Comparison of ENCODE assay signal across 9 mouse cellular contexts in the genomic region with DNA sequence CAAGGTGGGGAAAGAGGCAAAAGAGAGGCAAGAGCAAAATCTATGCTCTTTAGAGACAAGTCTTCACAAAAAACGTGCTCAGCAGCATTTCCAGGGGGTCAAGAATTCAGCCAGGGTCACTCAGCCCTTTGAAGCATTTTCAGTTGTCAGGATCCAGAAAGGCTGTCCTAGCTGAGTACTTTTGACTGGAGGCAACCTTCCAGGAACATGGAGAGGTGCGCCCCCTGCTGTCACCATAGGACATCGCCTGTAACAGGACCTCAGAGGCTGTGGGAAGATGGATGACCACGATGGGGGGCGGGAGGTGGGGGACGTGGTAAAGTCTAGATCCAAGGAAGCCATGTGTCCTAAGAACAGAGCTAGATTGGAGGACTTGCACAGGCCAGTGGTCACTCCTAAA. TPM values are rescaled to one million over a fixed set of nuclear protein-coding genes. Genes with fewer than 3 reads are reported as not detected.
DNase-seq lines count a peak whose midpoint lies in the region; ATAC-seq lines count a peak whose summit lies in the region.
"Had no signal": no experiment of that assay in that cellular context is flagged by ENCODE, and none has a peak within 500 bp of the region (broad histone marks: within the 10 kb centered on the region; RNA-seq: fewer than 3 reads in every experiment).

No protein-coding gene starts in this region.

- H3K4me1 ChIP-seq in kidney, embryonic 15.5 days, result no peaks in the 10 kb centered on the region

- no peaks in the 10 kb centered on the region for H3K36me3 ChIP-seq in kidney, embryonic 15.5 days

- WGBS in kidney, embryonic 15.5 days, result 10% methylated on average over 6 of the region's 6 CpGs

- no peaks in the 10 kb centered on the region for H3K9me3 ChIP-seq in kidney, embryonic 15.5 days (replicated peaks)

- H3K4me2 ChIP-seq in kidney, embryonic 15.5 days, result no peak overlapping the region

- no peaks in the 10 kb centered on the region for H3K27me3 ChIP-seq in kidney, embryonic 15.5 days

- ATAC-seq in kidney, embryonic 15.5 days (replicated peaks; ENCODE audit: low FRiP score), result no peak

- no peak overlapping the region for H3K4me3 ChIP-seq in kidney, embryonic 15.5 days (replicated peaks)
- H3K4me3 ChIP-seq: erythroblast, embryonic 14.5 days had no signal

- DNase-seq in kidney, adult 18-20 months, result peak; percentile 54
- DNase-seq in Muller cell, postnatal 12 days (ENCODE audit: inconsistent ontology term), result peak; percentile 19
- DNase-seq in adrenal gland, postnatal 25 days, result peak; percentile 74
- DNase-seq in kidney, postnatal 10 days, result peak; percentile 58
- DNase-seq in lung, postnatal 36 days, result peak; percentile 51
- no peak for DNase-seq in thymus, postnatal 14 days

- H3K9ac ChIP-seq in kidney, embryonic 15.5 days, result no peak overlapping the region

- no peak overlapping the region for H3K27ac ChIP-seq in kidney, embryonic 15.5 days

RNA-seq across cellular contexts. Expression of a gene that starts 24.9 kb away (rescaled TPM):
- polyA plus RNA-seq in kidney, embryonic 15.5 days (2015; fragmentation: Nextera tagmentation; extraction: Ambion mirVana), result not detected in 2 replicates
- not detected in 2 replicates for total RNA-seq in adrenal gland, postnatal 25 days (2021)
- polyA plus RNA-seq: erythroblast, embryonic 14.5 days had no signal

RNA-seq across cellular contexts. Expression of a gene that starts 55.6 kb away (rescaled TPM):
- 0.03 TPM in 2 replicates for polyA plus RNA-seq in kidney, embryonic 15.5 days (2015; fragmentation: Nextera tagmentation; extraction: Ambion mirVana)
- not detected in 2 replicates for total RNA-seq in adrenal gland, postnatal 25 days (2021)
- polyA plus RNA-seq: erythroblast, embryonic 14.5 days; limb, embryonic 14.5 days had no signal
